Mouse (Mus musculus): ENCODE results near the gene Prg3. TPM values are rescaled to one million over a fixed set of nuclear protein-coding genes. Genes with fewer than 3 reads are reported as not detected.

Prg3 gene
- total and polyA plus RNA-seq, 3 experiments: not detected

GRCm38 (mm10) chr2:85001497-85001896 is 13.5 kb downstream of the Prg3 start:
- no peaks in the 10 kb centered on the region for H3K27me3 ChIP-seq (replicated peaks)
- peaks cover 0 to 19% of the 10 kb centered on the region in 2 experiments; a peak in 2 of 4 replicates for H3K4me1 ChIP-seq (ENCODE audit: control insufficient read depth in 1 of 2, insufficient read depth in 2 of 2)
- H3K9me3 ChIP-seq (replicated peaks; ENCODE audit: low read length): no peaks in the 10 kb centered on the region
- H3K36me3 ChIP-seq (replicated peaks in 1 of 2; ENCODE audit: control insufficient read depth in 1 of 2, insufficient read depth in 1 of 2, low read length in 1 of 2): peaks cover 0 to 8% of the 10 kb centered on the region in 2 experiments
- in situ Hi-C loops (cut with MboI; ENCODE audit: low pct_ligation_motif_present, low pct_unique_long_range_greater_than_20kb, low sequenced_read_pairs): loop anchor here (5.0 kb wide), 1 partner anchor 39 kb away; no protein-coding TSS in a partner anchor
- H3K27ac ChIP-seq (ENCODE audit: insufficient read depth, low read depth): no peak overlapping the region
- dilution Hi-C loops (cut with MboI; ENCODE audit: extremely low pct_ligation_motif_present, extremely low pct_unique_long_range_greater_than_20kb, low sequenced_read_pairs): no loop called here
- H3K4me3 ChIP-seq (replicated peaks in 1 of 3; ENCODE audit: low read depth in 2 of 3, low read length in 2 of 3, poor library complexity in 1 of 3): no peak overlapping the region
- no peaks in the 10 kb centered on the region for H3K79me2 ChIP-seq (replicated peaks; ENCODE audit: control insufficient read depth, extremely low read depth, insufficient read depth, poor library complexity, severe bottlenecking)
- DNase-seq (ENCODE audit: extremely low read depth): no peak
- H3K9ac ChIP-seq (ENCODE audit: insufficient read depth, low read depth): no peak overlapping the region
- TF ChIP-seq MAZ (IDR thresholded peaks at IDR 0.05; ENCODE audit: low read depth, low read length) (no peak), ZMIZ1 (IDR thresholded peaks at IDR 0.05; ENCODE audit: low read depth, low read length) (no peak), RAD21 (IDR thresholded peaks at IDR 0.05; ENCODE audit: low read depth, low read length) (no peak), SIN3A (IDR thresholded peaks at IDR 0.05; ENCODE audit: low read length) (no peak)
- no peak overlapping the region for H3K4me2 ChIP-seq (ENCODE audit: insufficient read depth, low read depth, poor library complexity, severe bottlenecking)

- no peak overlapping the region for H3K9ac ChIP-seq (ENCODE audit: insufficient read depth, low read depth)
- no peaks in the 10 kb centered on the region for H3K79me2 ChIP-seq (replicated peaks; ENCODE audit: control insufficient read depth, extremely low read depth, insufficient read depth, poor library complexity, severe bottlenecking)
- H3K27ac ChIP-seq (ENCODE audit: insufficient read depth, low read depth): no peak overlapping the region
- dilution Hi-C loops (cut with MboI; ENCODE audit: extremely low pct_ligation_motif_present, extremely low pct_unique_long_range_greater_than_20kb, low sequenced_read_pairs) (no loop called here), in situ Hi-C loops (cut with MboI; ENCODE audit: low pct_ligation_motif_present, low pct_unique_long_range_greater_than_20kb, low sequenced_read_pairs) (loop anchor here (5.0 kb wide), 1 partner anchor 40 kb away; no protein-coding TSS in a partner anchor)
- peaks cover 0 to 22% of the 10 kb centered on the region in 2 experiments; a peak in 2 of 4 replicates for H3K4me1 ChIP-seq (ENCODE audit: control insufficient read depth in 1 of 2, insufficient read depth in 2 of 2)
- H3K9me3 ChIP-seq (replicated peaks; ENCODE audit: low read length): no peaks in the 10 kb centered on the region
- no peak for DNase-seq (ENCODE audit: extremely low read depth)
- H3K4me3 ChIP-seq (replicated peaks in 1 of 3; ENCODE audit: low read depth in 2 of 3, low read length in 2 of 3, poor library complexity in 1 of 3): no peak overlapping the region
- no peaks in the 10 kb centered on the region for H3K27me3 ChIP-seq (replicated peaks)
- TF ChIP-seq TBP (conservative IDR thresholded peaks at IDR 0.05; ENCODE audit: low read depth, low read length) (no peak), PAX5 (IDR thresholded peaks at IDR 0.05; ENCODE audit: low read length) (no peak), ELF1 (IDR thresholded peaks at IDR 0.05; ENCODE audit: low read depth, low read length) (no peak), USF1 (IDR thresholded peaks at IDR 0.05; ENCODE audit: low read depth, low read length) (no peak), JUN (IDR thresholded peaks at IDR 0.05; ENCODE audit: insufficient read depth, low read depth, low read length) (no peak), JUND (conservative IDR thresholded peaks at IDR 0.05; ENCODE audit: low read depth, low read length) (no peak), USF2 (conservative IDR thresholded peaks at IDR 0.05; ENCODE audit: low read depth, low read length) (no peak), TCF12 (IDR thresholded peaks at IDR 0.05; ENCODE audit: low read depth, low read length) (no peak)
- peaks cover 0 to 8% of the 10 kb centered on the region in 2 experiments for H3K36me3 ChIP-seq (replicated peaks in 1 of 2; ENCODE audit: control insufficient read depth in 1 of 2, insufficient read depth in 1 of 2, low read length in 1 of 2)
- H3K4me2 ChIP-seq (ENCODE audit: insufficient read depth, low read depth, poor library complexity, severe bottlenecking): no peak overlapping the region
These were observed 14.6 kb downstream of the Prg3 start for GRCm38 (mm10) chr2:85002575-85002974.

GRCm38 (mm10) chr2:85004341-85004740 is 16.3 kb downstream of the Prg3 start:
- H3K4me2 ChIP-seq (ENCODE audit: insufficient read depth, low read depth, poor library complexity, severe bottlenecking): no peak overlapping the region
- H3K36me3 ChIP-seq (replicated peaks in 1 of 2; ENCODE audit: control insufficient read depth in 1 of 2, insufficient read depth in 1 of 2, low read length in 1 of 2): peaks cover 0 to 7% of the 10 kb centered on the region in 2 experiments
- no peaks in the 10 kb centered on the region for H3K79me2 ChIP-seq (replicated peaks; ENCODE audit: control insufficient read depth, extremely low read depth, insufficient read depth, poor library complexity, severe bottlenecking)
- H3K27ac ChIP-seq (ENCODE audit: insufficient read depth, low read depth): no peak overlapping the region
- DNase-seq (ENCODE audit: extremely low read depth): no peak
- H3K27me3 ChIP-seq (replicated peaks): no peaks in the 10 kb centered on the region
- in situ Hi-C loops (cut with MboI; ENCODE audit: low pct_ligation_motif_present, low pct_unique_long_range_greater_than_20kb, low sequenced_read_pairs): loop anchor here (5.0 kb wide), 1 partner anchor 42 kb away; no protein-coding TSS in a partner anchor
- H3K4me3 ChIP-seq (replicated peaks in 1 of 3; ENCODE audit: low read depth in 2 of 3, low read length in 2 of 3, poor library complexity in 1 of 3): no peak overlapping the region
- peaks cover 0 to 23% of the 10 kb centered on the region in 2 experiments; a peak in 2 of 4 replicates for H3K4me1 ChIP-seq (ENCODE audit: control insufficient read depth in 1 of 2, insufficient read depth in 2 of 2)
- H3K9me3 ChIP-seq (replicated peaks; ENCODE audit: low read length): no peaks in the 10 kb centered on the region
- dilution Hi-C loops (cut with MboI; ENCODE audit: extremely low pct_ligation_motif_present, extremely low pct_unique_long_range_greater_than_20kb, low sequenced_read_pairs): no loop called here
- no peak overlapping the region for H3K9ac ChIP-seq (ENCODE audit: insufficient read depth, low read depth)
- TF ChIP-seq GABPA (IDR thresholded peaks at IDR 0.05; ENCODE audit: insufficient replicate concordance, low read depth, low read length) (no peak), KAT2A (IDR thresholded peaks at IDR 0.05; ENCODE audit: insufficient replicate concordance, low read length) (no peak), BHLHE40 (IDR thresholded peaks at IDR 0.05; ENCODE audit: low read depth, low read length) (no peak), RAD21 (IDR thresholded peaks at IDR 0.05; ENCODE audit: low read depth, low read length) (no peak), POLR2AphosphoS2 (IDR thresholded peaks at IDR 0.05; ENCODE audit: low read depth, low read length) (no peak), CHD2 (IDR thresholded peaks at IDR 0.05; ENCODE audit: low read length) (no peak), POLR2A (IDR thresholded peaks at IDR 0.05; ENCODE audit: low read depth, low read length) (no peak)

Data from CH12.LX (cell line).